Mouse (Mus musculus) monocyte, adult 5-6 weeks (primary cell): ENCODE data around the gene Pacs2. TPM values are rescaled to one million over a fixed set of nuclear protein-coding genes. Genes with fewer than 3 reads are reported as not detected.

Source experiments
- ATAC-seq: fragments of 153-309, 156-312 bp; replicated peaks from 2 replicates; pipeline ENCODE4 v1.8.0; 2017; ENCODE audit warnings: mild to moderate bottlenecking; ENCODE audit not compliant: low TSS enrichment, insufficient number of reproducible peaks, severe bottlenecking, poor library complexity, low FRiP score
- total RNA-seq: library from RNA; stranded (forward); fragments of 200-1000, 200-491, 200-594 nt; gene quantifications from 3 replicates; pipeline ENCODE4 v1.2.3, GENCODE M21; 2017

The Pacs2 gene
- total RNA-seq, 1 experiment from 2014 or later: 20.5 TPM

- ATAC-seq: no peak; the same call in 1 of the 2 replicates
Observed at GRCm38 (mm10) chr12:113004993-113005392, 9.3 kb upstream of the Pacs2 start.

- ATAC-seq: no peak
Observed at GRCm38 (mm10) chr12:113011702-113012360, 2.5 kb upstream of the Pacs2 start.

GRCm38 (mm10) chr12:113012443-113012842 is 1.9 kb upstream of the Pacs2 start:
- ATAC-seq: no peak

GRCm38 (mm10) chr12:113013021-113013491 is 1.3 kb upstream of the Pacs2 start:
- ATAC-seq: no peak

- ATAC-seq: peak; percentile 48
Observed at GRCm38 (mm10) chr12:113014561-113015556, 551 bp downstream of the Pacs2 start.

- ATAC-seq: no peak
Observed at GRCm38 (mm10) chr12:113015956-113016355, 1.6 kb downstream of the Pacs2 start.

GRCm38 (mm10) chr12:113016976-113017375 is 2.7 kb downstream of the Pacs2 start:
- ATAC-seq: no peak

- ATAC-seq: no peak
Observed at GRCm38 (mm10) chr12:113017429-113017984, 3.2 kb downstream of the Pacs2 start.

GRCm38 (mm10) chr12:113018763-113019162 is 4.5 kb downstream of the Pacs2 start:
- no peak for ATAC-seq

- no peak for ATAC-seq
Observed at GRCm38 (mm10) chr12:113021488-113021887, 7.2 kb downstream of the Pacs2 start.

- no peak for ATAC-seq
Observed at GRCm38 (mm10) chr12:113023082-113023481, 8.8 kb downstream of the Pacs2 start.

- peak; percentile 25 for ATAC-seq
Observed at GRCm38 (mm10) chr12:113026557-113026956, 12.2 kb downstream of the Pacs2 start.

GRCm38 (mm10) chr12:113027495-113027894 is 13.2 kb downstream of the Pacs2 start:
- ATAC-seq: no peak

GRCm38 (mm10) chr12:113028067-113028466 is 13.8 kb downstream of the Pacs2 start:
- no peak for ATAC-seq

- no peak for ATAC-seq
Observed at GRCm38 (mm10) chr12:113028898-113029297, 14.6 kb downstream of the Pacs2 start.

- ATAC-seq: no peak
Observed at GRCm38 (mm10) chr12:113030046-113030445, 15.7 kb downstream of the Pacs2 start.

- peak; percentile 18; the same call in 1 of the 2 replicates for ATAC-seq
Observed at GRCm38 (mm10) chr12:113030993-113031392, 16.7 kb downstream of the Pacs2 start.

- ATAC-seq: peak; percentile 20; the same call in 1 of the 2 replicates
Observed at GRCm38 (mm10) chr12:113031441-113031840, 17.1 kb downstream of the Pacs2 start.
